Mouse (Mus musculus) frontal cortex, postnatal 14 days (tissue): Measurements from ENCODE around the gene Slc12a7.
"Not testable (repeated sequence)": the region's sequence is repeated elsewhere in the genome, so short reads cannot be mapped to it uniquely, and the experiment has no call there.

Experiments
- DNase-seq, 2 experiments: peaks; one replicate each; pipeline ENCODE4 v3.0.0; 2022; ENCODE audit warnings: low spot score in 2 of 2

The Slc12a7 gene

DNA sequence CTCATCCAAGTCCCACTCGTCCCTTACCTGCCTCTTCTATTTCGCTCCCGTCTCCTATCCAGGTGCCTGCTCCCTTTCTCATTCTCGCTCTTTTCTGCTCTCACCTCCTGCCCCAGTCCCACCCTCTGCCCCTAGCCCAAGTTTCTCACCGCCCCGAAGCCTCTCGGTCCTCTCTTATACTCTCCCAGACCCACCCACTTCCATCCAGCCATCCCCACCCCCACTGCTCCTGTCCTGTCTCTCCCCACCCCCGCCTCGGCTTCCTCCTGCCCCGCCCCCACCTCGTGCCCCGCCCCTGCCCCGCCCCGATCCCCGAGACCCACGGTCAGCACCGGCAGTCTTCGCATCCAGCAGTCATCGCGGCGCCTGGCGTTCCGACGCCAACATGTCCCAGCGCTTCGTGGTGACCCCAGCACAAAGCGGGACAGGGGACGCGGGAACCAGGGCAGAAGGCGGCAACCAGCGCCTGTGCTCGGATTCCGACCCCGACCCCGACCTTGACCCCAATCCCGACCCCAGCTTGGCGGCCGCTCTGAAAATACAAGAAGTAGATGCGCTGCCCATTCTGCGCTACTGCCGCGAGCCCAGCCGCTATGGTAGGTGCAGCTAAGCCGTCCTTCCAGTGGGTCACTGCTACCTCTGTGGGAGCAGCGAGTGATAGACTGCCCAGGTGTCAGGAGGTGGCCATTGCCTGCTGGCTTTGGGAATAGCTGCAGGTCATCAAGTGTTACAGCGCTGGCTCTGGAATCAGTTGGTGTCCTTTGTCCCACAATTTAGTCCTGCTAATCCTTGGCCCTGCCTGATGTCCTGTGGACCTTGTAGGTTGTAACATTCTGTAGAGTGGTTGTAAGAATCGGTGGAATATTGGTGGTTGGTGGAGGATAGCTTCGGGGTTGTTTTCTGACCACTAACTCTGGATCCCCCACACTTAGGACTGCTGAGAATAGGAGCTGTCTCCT lies at the start of gene Slc12a7:
Gene Slc12a7 (plus strand): TSS at position 353 of the 959 bp plus-strand sequence.
- no peak for DNase-seq

DNA sequence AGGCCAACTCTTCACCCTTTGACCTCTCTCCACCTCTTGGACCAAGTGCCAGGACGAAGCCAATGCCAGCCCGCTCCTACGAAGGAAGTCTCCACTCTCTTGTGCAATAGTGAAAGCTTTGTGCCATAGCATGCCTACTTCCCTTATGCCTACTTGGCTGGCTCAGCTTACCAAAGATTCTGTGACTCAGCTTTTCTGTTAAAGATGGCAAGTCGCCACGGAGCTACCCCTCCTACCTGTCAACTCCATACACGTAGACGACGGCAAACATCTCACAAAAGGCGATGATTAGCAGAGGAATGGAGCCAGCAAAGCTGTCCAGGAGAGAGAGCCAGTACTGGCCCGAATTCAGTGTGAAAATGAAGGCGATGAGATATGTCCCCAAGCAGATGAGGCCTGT lies 49.2 kb upstream of the Slc12a7 start:
- DNase-seq = peak in 1 of 2 experiments; percentile 9

DNA sequence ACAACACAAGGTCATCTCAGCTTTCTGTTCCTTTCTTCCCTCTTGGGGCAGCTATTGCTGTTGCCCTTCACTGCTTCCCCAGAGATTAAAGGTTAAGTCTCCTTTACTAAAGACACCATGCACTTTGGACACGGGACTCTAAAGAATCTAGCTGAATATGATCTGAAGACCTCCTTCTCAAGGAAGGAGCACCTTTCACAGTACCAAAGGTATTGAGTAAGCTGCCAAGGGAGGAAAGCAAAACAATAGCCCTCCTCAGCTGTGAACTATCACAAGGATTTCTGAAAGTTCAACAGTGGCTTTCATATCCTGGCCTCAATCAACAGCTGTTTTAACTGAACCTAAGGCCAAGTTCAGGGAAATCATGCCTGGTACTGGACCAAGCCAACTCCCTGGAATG lies 48.5 kb upstream of the Slc12a7 start:
- DNase-seq = no peak

DNA sequence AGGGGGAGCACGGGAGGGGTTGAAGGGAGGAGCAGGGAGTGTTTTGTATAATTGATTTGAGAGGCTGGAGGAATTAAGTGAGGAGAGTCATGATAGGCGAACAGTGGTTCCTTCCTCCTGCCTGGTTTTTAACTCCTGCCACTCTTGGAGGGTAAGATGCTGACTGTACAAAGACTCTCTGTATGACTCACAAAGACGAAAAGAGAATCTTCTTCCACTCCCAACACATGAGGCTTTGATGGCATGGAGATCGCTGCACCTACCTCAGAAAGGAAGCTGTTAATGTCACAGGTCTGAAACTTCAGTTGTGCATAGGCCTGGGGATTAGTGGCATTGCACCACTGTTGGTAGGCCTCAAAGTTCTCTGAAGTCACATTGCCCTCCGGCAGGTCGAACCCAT lies 47.4 kb upstream of the Slc12a7 start:
- DNase-seq = no peak

DNA sequence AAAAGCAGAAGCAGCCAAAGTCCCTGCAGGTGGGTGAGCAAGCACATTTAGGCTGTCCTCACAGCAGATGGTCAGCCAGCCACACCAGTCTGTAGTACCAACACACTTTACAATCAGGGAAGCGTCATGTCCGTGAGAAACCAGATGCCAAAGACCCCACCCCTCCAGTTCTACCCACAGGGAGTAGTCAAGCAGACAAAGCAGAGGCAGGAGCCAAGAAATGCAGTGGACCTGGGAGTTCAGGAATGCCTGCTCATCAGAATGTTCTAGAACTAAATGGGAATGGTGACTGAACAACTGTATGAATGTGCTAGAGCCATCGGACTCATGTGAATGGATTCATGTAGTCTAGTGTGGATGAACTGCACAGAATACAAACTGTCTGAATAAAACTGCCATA lies 45.3 kb upstream of the Slc12a7 start:
- no peak for DNase-seq

DNA sequence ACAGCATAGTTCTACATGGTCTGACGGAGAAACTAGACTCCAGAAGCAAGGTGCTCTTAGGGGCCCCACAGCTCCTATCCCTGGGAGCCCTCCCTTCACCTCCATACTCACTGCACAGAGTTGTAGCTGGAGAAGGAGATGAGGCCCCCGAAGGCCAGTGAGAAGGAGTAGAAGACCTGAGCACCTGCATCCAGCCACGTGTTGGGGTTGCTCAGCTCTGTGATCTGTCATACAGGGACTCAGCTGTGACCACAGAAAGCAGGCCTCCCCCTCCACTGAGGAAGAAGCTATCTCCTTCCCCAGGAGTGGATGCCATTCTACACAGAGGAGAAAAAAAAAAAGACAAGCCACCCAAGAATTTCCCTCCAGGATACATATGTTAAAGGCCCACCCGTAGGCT lies 44.0 kb upstream of the Slc12a7 start:
- no peak for DNase-seq

DNA sequence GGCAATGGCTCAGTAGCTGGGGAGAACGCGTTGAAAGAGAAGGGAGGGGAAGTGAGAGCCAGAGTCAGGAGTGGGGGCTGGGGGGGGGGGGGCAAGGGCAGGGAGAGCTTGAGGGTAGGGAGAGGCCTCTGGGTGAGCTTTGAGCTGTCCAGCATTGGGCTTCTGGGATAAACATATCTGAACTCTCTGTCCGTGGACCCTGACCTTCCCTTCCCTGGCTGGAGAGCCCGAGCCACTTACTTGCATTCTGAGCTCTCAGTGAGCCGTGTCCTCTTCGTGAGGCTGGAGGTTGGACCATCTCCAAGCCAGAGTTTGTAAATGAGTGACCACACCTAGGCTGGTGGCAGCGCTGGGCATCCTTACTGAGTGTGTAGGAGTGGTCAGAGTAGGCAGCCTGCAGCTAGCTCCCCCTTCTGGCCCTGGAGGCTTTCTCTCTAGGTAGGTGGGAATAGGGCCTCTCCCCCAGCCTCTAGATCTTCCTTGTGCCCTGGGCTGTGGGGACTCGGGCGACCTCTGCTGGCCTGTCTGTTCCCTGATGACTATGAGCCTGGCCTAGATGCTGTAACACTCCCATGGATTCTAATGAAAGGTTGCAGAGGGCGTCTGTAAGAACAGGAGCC lies 40.5 kb upstream of the Slc12a7 start:
- peak; percentile 10 to 29 for DNase-seq

DNA sequence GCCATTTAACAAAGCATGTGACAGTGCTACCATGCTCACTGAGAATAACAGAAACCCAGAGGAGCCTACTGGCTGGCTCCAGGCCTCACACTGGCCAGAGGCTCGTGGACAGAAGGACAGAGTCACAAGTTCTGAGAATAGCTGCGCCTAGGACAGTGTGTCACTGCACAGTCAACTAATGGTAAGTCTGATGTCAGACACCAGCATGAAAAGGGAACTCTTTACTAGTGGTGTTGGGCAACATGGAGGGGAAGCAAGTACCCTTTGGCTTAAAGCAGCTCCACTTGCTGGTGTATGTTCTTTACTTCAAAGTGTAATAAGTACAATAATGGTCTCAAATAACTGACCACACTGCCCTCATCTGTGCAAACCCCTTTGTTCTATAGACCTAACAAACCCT lies 39.6 kb upstream of the Slc12a7 start:
- no peak for DNase-seq

DNA sequence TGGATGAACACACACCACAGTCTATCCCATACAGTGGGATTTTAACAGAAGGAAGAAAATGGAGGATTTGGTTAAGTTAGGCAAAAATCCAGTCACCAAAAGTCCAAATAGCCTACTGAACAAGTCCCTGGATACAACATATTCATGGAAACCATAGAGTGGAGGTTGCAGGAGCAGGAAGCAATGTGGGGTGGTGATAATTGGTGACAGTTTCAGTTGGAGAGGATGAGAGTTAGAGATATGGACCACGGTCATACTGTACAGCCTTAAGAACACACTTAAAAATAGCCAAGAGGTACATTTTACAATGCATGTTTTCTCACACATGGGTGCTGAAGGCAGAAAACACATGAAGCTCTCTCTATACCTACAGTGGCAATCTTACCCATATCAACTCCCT lies 37.9 kb upstream of the Slc12a7 start:
- no peak for DNase-seq

DNA sequence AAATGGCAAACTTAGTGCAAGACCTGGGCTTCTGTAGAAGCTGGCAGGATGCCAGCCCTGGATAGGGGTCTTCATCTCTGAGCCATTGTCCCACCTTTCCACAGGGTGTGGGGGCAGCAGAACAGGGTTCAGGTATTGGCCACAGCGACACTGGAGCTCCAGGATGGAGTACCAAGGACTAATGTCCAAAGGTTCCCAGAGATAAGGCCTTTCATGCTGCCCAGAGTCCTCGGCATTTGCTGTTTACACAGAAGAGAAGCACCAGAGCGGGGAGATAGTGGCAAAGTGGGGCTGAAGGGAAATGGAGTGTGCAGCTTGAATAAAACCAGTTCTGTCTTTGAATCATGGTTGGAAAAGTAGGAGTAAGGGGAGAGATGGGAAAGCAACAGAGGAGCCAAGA lies 36.4 kb upstream of the Slc12a7 start:
- DNase-seq = no peak

DNA sequence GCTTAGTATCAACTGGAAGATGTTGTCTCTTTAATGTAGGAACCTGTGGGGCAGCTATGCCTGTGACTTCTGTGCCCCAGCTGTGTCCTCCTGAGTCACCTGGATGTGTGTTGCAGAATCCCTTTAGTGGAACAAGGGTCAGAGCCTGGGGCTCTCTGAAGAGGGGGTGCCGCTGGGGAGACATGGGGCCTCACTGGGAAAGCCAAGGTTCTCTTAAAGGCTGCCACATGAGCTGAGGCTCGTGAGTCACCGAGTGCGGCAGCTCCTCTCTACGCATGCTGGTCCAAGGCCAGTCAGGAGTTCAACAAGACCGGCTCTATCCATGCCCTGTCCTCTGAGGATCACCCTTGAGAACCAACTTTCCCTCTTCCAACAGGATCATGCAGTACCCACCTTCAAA lies 33.2 kb upstream of the Slc12a7 start:
- no peak for DNase-seq

DNA sequence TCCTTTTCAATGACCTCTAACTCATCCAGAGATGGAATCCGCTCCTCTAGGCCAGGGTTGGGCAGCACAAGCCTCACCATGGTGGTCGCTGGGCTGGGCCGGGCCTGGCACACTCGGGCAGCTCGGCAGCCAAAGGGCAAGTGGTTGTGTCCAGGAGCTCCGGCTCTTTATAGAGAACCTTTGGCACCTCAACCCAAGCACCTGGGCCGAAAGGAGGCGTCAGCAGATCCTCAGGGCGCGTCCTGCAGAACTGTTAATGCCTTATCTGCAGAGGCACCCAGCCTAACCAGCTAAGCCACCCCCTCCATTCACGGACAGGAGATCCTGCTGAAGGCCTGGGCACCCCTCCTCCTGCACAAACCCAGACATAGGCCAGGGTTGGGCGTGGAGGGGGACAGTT lies 32.3 kb upstream of the Slc12a7 start:
- DNase-seq = no peak

DNA sequence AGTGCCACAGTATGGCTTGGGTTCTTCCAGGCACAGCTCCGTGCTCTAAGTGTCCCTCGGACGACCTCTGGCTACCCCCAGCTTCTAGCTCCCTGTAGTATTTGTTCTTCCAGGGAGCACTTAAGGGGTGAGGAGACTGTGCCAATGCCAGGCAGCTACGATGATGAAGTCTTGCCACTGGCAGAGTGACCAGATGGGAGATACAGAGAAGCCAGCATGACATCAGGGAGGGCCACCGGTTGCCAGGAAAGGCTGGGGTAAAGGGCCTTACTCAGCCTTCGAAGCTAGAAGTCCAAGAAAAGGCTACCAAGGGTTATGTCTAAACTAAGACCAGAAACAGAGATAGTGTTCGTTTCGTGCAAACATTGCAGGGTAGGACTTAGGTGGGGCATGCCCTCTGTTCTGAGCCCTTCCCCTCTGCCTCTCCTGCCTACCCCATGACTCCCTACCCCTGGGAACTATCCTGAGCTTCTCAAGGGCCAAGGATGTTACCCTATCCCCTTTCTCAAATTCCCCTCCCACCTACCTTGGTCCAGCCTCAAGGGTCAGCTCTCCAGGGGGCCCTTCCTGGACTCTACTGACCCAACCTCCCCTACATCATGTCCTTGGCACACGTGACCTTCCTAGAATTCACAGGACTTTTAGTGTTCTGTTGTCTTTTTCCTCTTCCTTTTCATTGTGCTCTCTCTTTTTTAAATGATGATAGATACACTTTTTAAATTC lies 31.6 kb upstream of the Slc12a7 start:
- no peak for DNase-seq

DNA sequence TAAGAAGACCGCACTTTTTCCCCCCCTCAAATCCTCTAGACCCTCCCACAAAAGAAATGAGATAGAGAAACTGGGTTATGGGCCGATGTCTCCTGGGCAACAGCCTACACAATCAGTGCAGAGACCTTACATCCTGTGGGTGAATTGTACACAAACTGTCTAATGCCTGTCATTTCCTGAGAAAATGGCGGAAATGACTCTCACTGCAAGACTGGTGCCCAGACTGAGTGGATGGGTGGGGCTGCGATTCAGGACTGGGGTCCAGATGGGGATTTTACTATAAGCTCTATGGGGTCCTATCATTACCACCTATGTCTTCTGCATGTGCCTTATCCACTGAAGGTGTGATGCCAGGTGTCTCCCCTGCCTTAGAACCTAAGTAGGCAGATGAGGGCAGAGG lies 30.1 kb upstream of the Slc12a7 start:
- DNase-seq = no peak

DNA sequence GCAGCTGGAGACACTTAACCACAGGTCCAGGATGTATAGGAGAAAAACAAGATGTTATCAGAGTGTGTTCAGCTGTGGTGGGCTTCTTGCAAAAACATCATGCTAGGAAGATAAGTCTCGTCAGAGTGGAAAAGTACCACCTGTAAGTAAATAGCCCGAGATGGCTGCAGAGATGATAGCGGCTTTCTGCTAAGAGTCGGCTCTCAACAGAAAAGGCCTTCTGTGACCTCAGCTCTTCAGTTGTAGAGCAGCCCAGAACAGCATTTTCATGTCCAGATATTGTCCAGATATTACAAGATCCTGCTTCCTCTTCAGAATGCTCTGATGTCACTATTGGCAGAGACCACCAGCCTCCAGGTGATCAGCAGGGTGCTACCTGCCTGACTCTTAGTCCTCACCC lies 29.4 kb upstream of the Slc12a7 start:
- not testable (repeated sequence) for DNase-seq

DNA sequence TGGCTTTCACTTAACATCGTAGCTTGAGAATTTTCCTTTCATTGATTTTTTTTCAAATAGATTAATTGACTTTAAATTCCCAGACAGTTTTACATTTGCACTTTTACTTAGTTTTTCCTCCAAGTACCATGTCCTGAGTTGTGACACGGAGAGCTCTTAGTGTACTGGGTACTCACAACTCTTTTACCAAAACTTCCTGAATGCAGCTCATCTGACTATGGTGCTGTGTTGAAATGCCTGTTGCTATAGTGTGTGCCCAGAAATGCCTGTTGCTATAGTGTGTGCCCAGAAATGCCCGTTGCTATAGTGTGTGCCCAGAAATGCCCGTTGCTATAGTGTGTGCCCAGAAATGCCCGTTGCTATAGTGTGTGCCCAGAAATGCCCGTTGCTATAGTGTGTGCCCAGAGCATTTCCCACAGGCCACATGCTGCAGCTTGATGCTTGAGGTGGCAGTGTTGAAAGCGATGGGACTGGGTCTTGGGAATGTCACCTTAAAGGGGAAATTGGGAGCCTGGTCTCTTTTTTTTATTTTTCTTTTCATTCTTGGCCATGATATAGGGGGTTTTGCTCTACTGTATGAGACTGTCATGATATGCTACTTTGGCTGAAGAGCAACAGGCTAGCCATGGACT lies 28.1 kb upstream of the Slc12a7 start, which contains the start of gene Slc6a19:
Gene Slc6a19 (minus strand): TSS at position 172 of the 632 bp plus-strand sequence.
- no peak for DNase-seq

DNA sequence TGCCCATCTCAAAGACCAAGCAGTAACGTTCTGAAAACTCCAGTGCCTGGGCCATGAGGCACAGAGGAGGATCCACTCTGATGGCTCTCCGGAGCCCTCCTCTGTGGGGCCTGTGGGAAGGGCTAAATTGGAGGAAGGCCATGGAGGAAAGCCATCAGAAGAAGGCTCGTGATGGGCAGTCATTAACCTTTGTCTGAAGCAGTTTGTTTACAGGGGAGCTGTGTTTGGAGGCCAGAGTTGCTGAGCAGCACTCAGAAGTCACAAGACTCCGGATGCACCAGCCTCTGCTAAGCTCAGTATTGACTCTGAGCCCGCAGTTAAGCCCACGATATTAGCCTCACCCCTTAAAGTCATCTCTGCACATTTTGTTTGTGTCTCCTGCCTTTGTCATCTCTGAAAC lies 23.4 kb upstream of the Slc12a7 start:
- DNase-seq = no peak

DNA sequence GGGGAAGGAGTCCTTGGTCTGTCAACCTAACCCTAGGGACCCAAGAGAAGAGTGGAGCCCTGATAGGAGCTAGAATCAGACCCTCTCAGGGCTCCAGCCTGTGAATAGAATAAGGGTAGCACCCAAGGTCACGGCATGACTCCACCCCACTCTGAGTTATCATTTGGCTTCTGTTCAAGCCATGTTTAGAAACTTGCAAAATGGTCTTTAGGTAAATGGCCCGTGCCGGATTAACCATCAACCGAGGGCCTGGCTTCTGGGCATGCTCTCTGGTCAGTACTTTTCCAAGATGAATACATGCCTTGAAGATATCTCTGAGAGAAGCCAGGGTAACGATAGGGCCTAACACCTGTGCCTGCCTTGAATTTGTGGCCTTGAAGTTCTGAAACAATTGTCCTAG lies 21.7 kb upstream of the Slc12a7 start:
- no peak for DNase-seq

DNA sequence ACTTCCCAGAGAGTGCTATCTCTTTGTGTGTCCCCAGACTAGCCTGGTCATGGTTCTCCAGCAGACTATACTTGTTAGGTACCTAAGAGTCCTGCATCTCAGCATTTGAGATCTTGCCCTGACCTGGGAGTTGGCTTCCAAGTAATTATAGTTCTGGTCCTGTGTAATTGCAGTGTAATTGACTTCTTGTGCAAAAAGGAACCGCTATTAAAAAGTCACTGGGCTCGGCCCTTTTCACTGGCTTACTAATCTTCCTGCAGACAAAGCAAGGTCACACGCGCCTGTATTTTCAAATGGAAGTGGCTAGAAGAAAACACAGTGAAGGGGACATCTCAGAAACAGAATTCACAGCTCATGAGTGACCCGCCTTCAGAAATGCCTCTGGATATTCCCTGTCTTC lies 21.1 kb upstream of the Slc12a7 start:
- DNase-seq = no peak

DNA sequence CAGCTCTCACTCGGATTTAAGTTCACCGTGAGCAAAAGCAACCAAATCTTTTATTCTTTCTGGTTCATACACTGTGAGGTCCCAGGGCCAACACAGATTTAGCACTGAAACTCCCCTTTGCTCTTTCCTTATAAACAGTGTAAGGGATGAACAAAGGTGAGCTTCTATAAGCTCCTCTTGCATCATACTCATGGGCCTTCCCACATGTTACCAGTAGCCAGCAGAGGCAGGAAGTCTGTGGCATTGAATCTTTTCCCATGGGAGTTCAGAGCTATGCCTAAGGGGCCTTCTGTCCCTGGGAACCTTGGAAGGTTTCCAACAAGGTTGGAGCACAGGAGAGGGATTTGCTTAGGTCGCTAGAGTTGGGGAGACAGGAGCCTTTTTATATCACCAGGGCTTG lies 20.7 kb upstream of the Slc12a7 start:
- DNase-seq = no peak

DNA sequence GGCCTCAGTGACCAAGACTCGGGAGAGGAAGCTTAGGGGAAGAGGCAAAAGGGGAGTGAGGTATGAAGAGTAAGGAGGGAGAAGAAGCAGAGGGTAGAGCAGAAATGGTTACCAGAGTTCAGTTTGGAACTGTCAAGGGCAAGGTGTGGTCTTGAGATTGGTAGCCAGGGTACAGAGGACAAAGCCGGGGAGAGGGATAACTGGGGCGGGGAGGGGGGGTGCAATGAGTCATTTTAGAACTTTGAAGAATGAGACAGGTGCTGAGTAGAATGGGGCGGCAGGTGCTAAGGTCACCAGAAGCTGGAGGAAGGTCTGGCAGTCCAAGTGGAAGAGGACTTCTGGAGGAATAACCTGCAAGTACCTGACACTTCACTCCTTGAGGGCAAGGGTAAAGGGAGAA lies 19.7 kb upstream of the Slc12a7 start:
- DNase-seq = no peak

DNA sequence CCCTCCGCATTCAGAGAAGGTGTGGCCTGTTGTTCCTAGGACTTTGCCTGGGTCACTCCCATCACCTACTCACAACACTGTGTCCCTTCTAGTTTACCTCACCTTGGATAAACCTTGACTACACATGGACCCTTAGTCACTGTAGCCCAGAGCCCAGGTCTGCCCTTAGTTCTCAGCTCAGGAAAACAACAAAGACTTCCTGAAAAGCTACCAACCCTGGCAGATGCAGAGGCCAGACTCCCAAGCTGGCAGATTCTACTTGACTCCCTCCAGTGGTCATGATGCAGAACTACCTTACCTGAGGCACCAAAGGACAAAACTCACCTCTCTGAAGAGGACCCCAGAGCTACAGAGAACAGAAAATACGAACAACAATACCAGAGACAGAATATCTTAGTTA lies 18.9 kb upstream of the Slc12a7 start:
- no peak for DNase-seq
